Mouse (Mus musculus) cerebellum, adult 2 months (tissue): ENCODE measurements around the gene Vps37c. TPM values are rescaled to one million over a fixed set of nuclear protein-coding genes. Genes with fewer than 3 reads are reported as not detected.

Experiments
- DNase-seq, 2 experiments: peaks; one replicate each; pipeline ENCODE4 v3.0.0; 2021
- H3K27ac ChIP-seq: fragments of 200-500 bp; 2 replicates; pipeline ENCODE4 v1.5.1; 2012; ENCODE audit warnings: low read length, control low read depth, inconsistent platforms; ENCODE audit not compliant: insufficient read depth
- H3K27me3 ChIP-seq: fragments of 200-500 bp; 2 replicates; pipeline ENCODE4 v1.6.1; 2012; ENCODE audit warnings: inconsistent platforms, mild to moderate bottlenecking, low read length, moderate library complexity; ENCODE audit not compliant: control insufficient read depth, insufficient read depth
- H3K4me1 ChIP-seq: fragments of 200-500 bp; 2 replicates; pipeline ENCODE4 v1.6.1; 2011; ENCODE audit warnings: low read length; ENCODE audit not compliant: control insufficient read depth, insufficient read depth
- H3K4me3 ChIP-seq: fragments of 200-500 bp; replicated peaks from 2 replicates; pipeline ENCODE3; 2011; ENCODE audit warnings: mild to moderate bottlenecking, low read depth, low read length, control low read depth; ENCODE audit not compliant: insufficient read depth
- CTCF ChIP-seq: fragments of 200-500 bp; IDR thresholded peaks from 2 replicates; pipeline ENCODE4 v1.5.1; 2011; ENCODE audit warnings: low read depth, mild to moderate bottlenecking, control low read depth, low read length, moderate library complexity, borderline replicate concordance; ENCODE audit not compliant: insufficient read depth
- POLR2A ChIP-seq: fragments of 200-500 bp; IDR thresholded peaks from 2 replicates; pipeline ENCODE4 v1.6.1; 2011; ENCODE audit warnings: low read length, control low read depth, borderline replicate concordance; ENCODE audit not compliant: insufficient read depth
- WGBS: fragments of 180-500 bp; shearing (Covaris S2); methylation state at CpG from one replicate; pipeline ENCODE4 v1.1.7; 2018; 5-methylcytosine and 5-hydroxymethylcytosine counted together
- polyA plus RNA-seq: library from polyadenylated mRNA; depleted of rRNA; stranded (reverse); fragments of >200 nt; gene quantifications from 2 replicates; pipeline ENCODE4 v1.2.3, GENCODE M21; 2012

The Vps37c gene
- polyA plus RNA-seq, 1 experiment: 31.4 TPM

- TF ChIP-seq CTCF (no peak), POLR2A (no peak)
- no peak overlapping the region for H3K4me3 ChIP-seq
- no peak for DNase-seq
- H3K27ac ChIP-seq: no peak overlapping the region
- 91% methylated on average over 6 of the region's 6 CpGs for WGBS
- no peaks in the 10 kb centered on the region for H3K4me1 ChIP-seq
- no peaks in the 10 kb centered on the region for H3K27me3 ChIP-seq
Measured at GRCm38 (mm10) chr19:10747718-10748117, 59.2 kb downstream of the Vps37c start.

GRCm38 (mm10) chr19:10748401-10749102 lies 60.0 kb downstream of the Vps37c start:
- DNase-seq: no peak
- H3K4me3 ChIP-seq: no peak overlapping the region
- WGBS: 61% methylated on average over 11 of the region's 11 CpGs
- no peaks in the 10 kb centered on the region for H3K4me1 ChIP-seq
- no peaks in the 10 kb centered on the region for H3K27me3 ChIP-seq
- no peak for TF ChIP-seq CTCF
- no peak for TF ChIP-seq POLR2A
- H3K27ac ChIP-seq: no peak overlapping the region

- Histone ChIP-seq H3K27ac (no peak overlapping the region), H3K27me3 (no peaks in the 10 kb centered on the region), H3K4me3 (no peak overlapping the region), H3K4me1 (no peaks in the 10 kb centered on the region)
- TF ChIP-seq CTCF (no peak), POLR2A (no peak)
- 87% methylated on average over 6 of the region's 6 CpGs for WGBS
- no peak for DNase-seq
Measured at GRCm38 (mm10) chr19:10749295-10749694, 60.8 kb downstream of the Vps37c start.

- TF ChIP-seq POLR2A (no peak), CTCF (no peak)
- DNase-seq: no peak
- no peak overlapping the region for H3K27ac ChIP-seq
- WGBS: 93% methylated on average over 6 of the region's 6 CpGs
- no peak overlapping the region for H3K4me3 ChIP-seq
- no peaks in the 10 kb centered on the region for H3K4me1 ChIP-seq
- H3K27me3 ChIP-seq: no peaks in the 10 kb centered on the region
Measured at GRCm38 (mm10) chr19:10750161-10750560, 61.6 kb downstream of the Vps37c start.

- WGBS: 90% methylated on average over 1 of the region's 1 CpGs
- TF ChIP-seq POLR2A: no peak
- TF ChIP-seq CTCF: no peak
- DNase-seq: no peak
Measured at GRCm38 (mm10) chr19:10751607-10752006, 63.1 kb downstream of the Vps37c start.

GRCm38 (mm10) chr19:10752106-10752505 lies 63.6 kb downstream of the Vps37c start:
- WGBS: 97% methylated on average over 6 of the region's 6 CpGs
- H3K27ac ChIP-seq: no peak overlapping the region
- DNase-seq: no peak
- peaks cover 3% of the 10 kb centered on the region for H3K4me1 ChIP-seq
- H3K4me3 ChIP-seq: no peak overlapping the region
- TF ChIP-seq CTCF: no peak
- no peak for TF ChIP-seq POLR2A
- H3K27me3 ChIP-seq: no peaks in the 10 kb centered on the region

More at GRCm38 (mm10) chr19:10751607-10752006, 63.1 kb downstream of the Vps37c start:
- Histone ChIP-seq H3K27me3 (no peaks in the 10 kb centered on the region), H3K27ac (no peak overlapping the region), H3K4me1 (no peaks in the 10 kb centered on the region), H3K4me3 (no peak overlapping the region)

- H3K4me1 ChIP-seq: peaks cover 8% of the 10 kb centered on the region
- H3K27ac ChIP-seq: no peak overlapping the region
- H3K4me3 ChIP-seq: no peak overlapping the region
- no peak for DNase-seq
- H3K27me3 ChIP-seq: no peaks in the 10 kb centered on the region
- WGBS: 94% methylated on average over 5 of the region's 5 CpGs
- TF ChIP-seq POLR2A: no peak
Measured at GRCm38 (mm10) chr19:10752646-10753045, 64.1 kb downstream of the Vps37c start.

GRCm38 (mm10) chr19:10757125-10757524 lies 68.6 kb downstream of the Vps37c start:
- H3K4me1 ChIP-seq: peaks cover 48% of the 10 kb centered on the region
- TF ChIP-seq POLR2A (no peak), CTCF (no peak)
- no peak for DNase-seq
- no peaks in the 10 kb centered on the region for H3K27me3 ChIP-seq
- no peak overlapping the region for H3K4me3 ChIP-seq
- peak overlapping the region; percentile 57 for H3K27ac ChIP-seq

GRCm38 (mm10) chr19:10757526-10757925 lies 69.0 kb downstream of the Vps37c start:
- TF ChIP-seq POLR2A (no peak), CTCF (no peak)
- 16% methylated on average over 2 of the region's 2 CpGs for WGBS
- H3K4me1 ChIP-seq: peaks cover 52% of the 10 kb centered on the region
- H3K4me3 ChIP-seq: no peak overlapping the region
- peak; percentile 66 to 84 for DNase-seq
- peak overlapping the region; percentile 57 for H3K27ac ChIP-seq
- no peaks in the 10 kb centered on the region for H3K27me3 ChIP-seq
